Mouse (Mus musculus) c-Kit-positive CD71-negative TER-119-negative erythroid progenitor cells, embryonic 14.5 days (primary cell): ENCODE results near the gene Bpnt1.

Experiments
- DNase-seq: peaks from one replicate; pipeline ENCODE4 v3.0.0-alpha.2; 2013; ENCODE audit warnings: low read depth

Gene Bpnt1

DNA sequence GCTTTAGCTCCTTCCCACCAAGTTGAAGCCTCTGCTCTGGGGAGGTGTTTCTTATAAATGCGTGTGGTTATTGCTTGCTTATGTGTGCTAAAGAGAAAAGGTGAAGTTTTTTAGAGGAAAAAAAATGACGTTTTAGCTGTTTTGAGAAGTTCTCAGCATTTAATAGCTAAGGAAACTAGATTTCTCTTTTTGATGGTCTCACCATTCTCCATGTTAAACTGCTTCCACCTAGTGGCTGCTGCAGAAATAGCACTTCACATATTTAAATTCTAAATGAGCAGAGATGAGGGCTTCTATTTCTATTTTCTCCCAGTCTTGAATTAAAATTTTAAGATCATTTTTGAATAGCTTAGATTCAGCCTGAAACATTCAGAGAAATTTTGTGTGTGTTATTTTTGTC is 72.1 kb downstream of the Bpnt1 start:
- peak; percentile 23 for DNase-seq

DNA sequence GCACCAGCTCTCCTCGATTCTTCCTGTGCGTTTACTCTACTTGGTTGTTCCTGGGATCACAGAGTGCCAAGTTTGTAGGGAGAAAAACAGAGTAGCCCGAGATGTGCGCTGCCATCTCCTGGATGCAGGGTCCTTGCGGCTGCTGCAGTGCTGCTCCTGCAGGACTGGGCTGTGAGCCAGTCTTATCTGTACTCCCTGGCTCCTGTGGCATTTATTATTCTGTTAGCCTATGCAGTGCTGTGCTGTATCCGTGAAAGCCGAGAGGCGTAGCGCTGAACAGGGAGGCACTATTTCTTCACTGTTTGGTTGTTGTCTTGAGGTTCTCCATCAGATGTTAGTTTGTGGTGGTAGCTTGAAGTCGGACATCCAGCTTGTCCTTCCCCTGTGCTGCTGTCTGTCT is 74.0 kb downstream of the Bpnt1 start:
- no peak for DNase-seq
